Mouse (Mus musculus): ENCODE measurements around the gene Spaca1. TPM values are rescaled to one million over a fixed set of nuclear protein-coding genes. Genes with fewer than 3 reads are reported as not detected.

The Spaca1 gene
- total RNA-seq (2023): 0.47 to 0.49 TPM in 2 of 4 replicates, not detected in the others

GRCm38 (mm10) chr4:34049571-34050255 is at the start of gene Spaca1:
TSS of gene Spaca1 (minus strand) at chr4:34050191.

Other genes with a start within 250 kb of the Spaca1 start
- not detected in 4 replicates for gene Cnr1, start 125.6 kb downstream of the Spaca1 start, total RNA-seq (2023)